Mouse (Mus musculus) hindbrain, embryonic 13.5 days (tissue): ENCODE results near the gene Pi4kb. TPM values are rescaled to one million over a fixed set of nuclear protein-coding genes. Genes with fewer than 3 reads are reported as not detected.

Experiments
- ATAC-seq: fragments of 200-750 bp; cut with Nextera tagmentation; 2 replicates; pipeline ENCODE4 v1.8.0; 2017; ENCODE audit warnings: moderate TSS enrichment; ENCODE audit not compliant: low FRiP score
- H3K27ac ChIP-seq: fragments of 300-500 bp; sonication (generic); 2 replicates; pipeline ENCODE4 v1.5.1; 2015; ENCODE audit warnings: inconsistent platforms, mild to moderate bottlenecking, moderate library complexity
- H3K27me3 ChIP-seq: fragments of 300-500 bp; sonication (generic); 2 replicates; pipeline ENCODE4 v1.6.1; 2015; ENCODE audit warnings: mild to moderate bottlenecking, inconsistent platforms
- H3K36me3 ChIP-seq: fragments of 300-500 bp; sonication (generic); 2 replicates; pipeline ENCODE4 v1.6.1; 2015; ENCODE audit warnings: mild to moderate bottlenecking, inconsistent platforms
- H3K4me1 ChIP-seq: fragments of 300-500 bp; sonication (generic); replicated peaks from 2 replicates; pipeline ENCODE4 v1.6.1; 2015; ENCODE audit warnings: inconsistent platforms
- H3K4me2 ChIP-seq: fragments of 300-500 bp; sonication (generic); 2 replicates; pipeline ENCODE4 v1.6.1; 2015; ENCODE audit warnings: inconsistent platforms, mild to moderate bottlenecking, moderate library complexity
- H3K4me3 ChIP-seq: fragments of 300-500 bp; sonication (generic); 2 replicates; pipeline ENCODE4 v1.5.1; 2015; ENCODE audit warnings: mild to moderate bottlenecking, inconsistent platforms
- H3K9ac ChIP-seq: fragments of 300-500 bp; sonication (generic); 2 replicates; pipeline ENCODE4 v1.6.1; 2015; ENCODE audit warnings: mild to moderate bottlenecking, inconsistent platforms
- H3K9me3 ChIP-seq: fragments of 300-500 bp; sonication (generic); 2 replicates; pipeline ENCODE4 v1.6.1; 2016; ENCODE audit warnings: inconsistent platforms
- WGBS: fragments of 180-500 bp; shearing (Covaris S2); methylation state at CpG from one replicate; pipeline ENCODE4 v1.1.7; 2015; 5-methylcytosine and 5-hydroxymethylcytosine counted together
- polyA plus RNA-seq: library from polyadenylated mRNA; unstranded; fragments of >200 nt; fragmentation: Nextera tagmentation; extraction: Ambion mirVana; gene quantifications from 2 replicates; pipeline ENCODE4 v1.2.1, GENCODE M21; 2015

Pi4kb gene
- polyA plus RNA-seq, 1 experiment from 2014 or later = 24.7 TPM

DNA sequence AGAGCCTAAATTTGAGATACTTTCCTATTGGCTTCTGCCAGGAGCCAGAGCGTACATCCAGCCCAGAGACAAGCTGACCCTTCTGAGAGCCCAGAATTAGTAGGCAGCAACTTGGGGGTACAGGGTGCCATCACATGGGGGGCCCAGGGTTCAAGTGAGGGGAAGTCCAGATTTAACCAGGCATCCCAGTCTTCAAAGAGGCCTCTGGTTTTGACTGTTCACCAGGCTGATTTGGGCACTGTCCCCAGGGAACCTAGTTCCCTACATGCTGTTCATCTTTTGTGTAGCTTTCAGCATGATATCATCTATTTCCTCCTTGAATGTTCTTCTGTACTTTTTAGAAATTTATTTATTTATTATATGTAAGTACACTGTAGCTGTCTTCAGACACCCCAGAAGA lies 9.5 kb upstream of the Pi4kb start:
- H3K9ac ChIP-seq = no peak overlapping the region
- no peak overlapping the region for H3K27ac ChIP-seq
- WGBS = 91% methylated on average over 1 of the region's 1 CpGs
- H3K4me1 ChIP-seq = 0 out of 2 replicates have a peak, but pooled peaks cover 2% of the 10 kb centered on the region
- H3K27me3 ChIP-seq = no peaks in the 10 kb centered on the region
- no peaks in the 10 kb centered on the region for H3K9me3 ChIP-seq
- H3K4me2 ChIP-seq = no peak overlapping the region
- H3K36me3 ChIP-seq = no peaks in the 10 kb centered on the region
- no peak for ATAC-seq
- no peak overlapping the region for H3K4me3 ChIP-seq

DNA sequence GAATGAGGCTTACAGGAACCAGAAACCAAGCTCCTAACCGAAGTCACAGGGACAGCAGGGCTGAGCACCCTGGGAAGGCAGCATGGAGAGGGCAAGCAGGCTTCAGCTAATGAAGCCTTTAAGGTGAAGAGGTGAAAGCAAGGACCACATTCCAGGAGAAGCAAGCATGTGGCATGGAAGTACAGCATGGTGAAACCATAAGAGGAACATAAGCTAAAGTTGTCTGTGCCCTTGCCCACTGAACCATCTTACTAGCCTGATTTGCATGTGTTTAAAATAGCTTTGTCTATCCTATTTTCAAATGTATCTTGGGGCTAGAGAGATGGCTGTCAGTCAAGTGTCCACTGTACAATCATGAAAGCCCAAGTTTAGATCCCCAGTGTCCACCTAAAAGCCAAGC lies 8.7 kb upstream of the Pi4kb start:
- ATAC-seq = no peak
- Histone ChIP-seq H3K4me2 (no peak overlapping the region), H3K27ac (no peak overlapping the region), H3K4me1 (no peaks in the 10 kb centered on the region), H3K27me3 (no peaks in the 10 kb centered on the region), H3K9me3 (no peaks in the 10 kb centered on the region), H3K4me3 (no peak overlapping the region), H3K9ac (no peak overlapping the region), H3K36me3 (no peaks in the 10 kb centered on the region)
- 85% methylated on average over 1 of the region's 1 CpGs for WGBS

DNA sequence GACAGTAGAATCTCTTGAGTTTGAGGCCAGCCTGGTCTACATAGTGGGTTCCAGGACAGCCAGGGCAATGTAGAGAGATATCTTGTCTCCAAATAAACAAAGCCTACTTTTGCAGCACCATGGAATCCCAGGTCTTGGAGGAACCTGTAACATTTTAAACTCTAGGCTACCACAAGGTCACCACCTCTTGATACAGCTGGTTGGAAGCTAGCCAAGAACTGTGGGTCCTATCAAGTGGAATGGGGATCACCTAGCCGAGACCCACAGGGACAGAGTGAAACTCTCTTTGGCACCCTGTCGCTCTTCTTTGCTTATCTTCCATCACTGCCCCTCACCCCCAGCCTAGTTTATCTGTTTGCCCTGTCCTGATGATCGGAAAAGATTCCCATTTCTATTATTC lies 2.0 kb upstream of the Pi4kb start:
- H3K36me3 ChIP-seq = peaks cover 8% of the 10 kb centered on the region
- H3K27me3 ChIP-seq = no peaks in the 10 kb centered on the region
- no peaks in the 10 kb centered on the region for H3K9me3 ChIP-seq
- no peak overlapping the region for H3K4me3 ChIP-seq
- H3K4me1 ChIP-seq = peaks cover 26% of the 10 kb centered on the region
- no peak overlapping the region for H3K9ac ChIP-seq
- 95% methylated on average over 3 of the region's 3 CpGs for WGBS
- H3K27ac ChIP-seq = no peak overlapping the region
- ATAC-seq = no peak
- no peak overlapping the region for H3K4me2 ChIP-seq

DNA sequence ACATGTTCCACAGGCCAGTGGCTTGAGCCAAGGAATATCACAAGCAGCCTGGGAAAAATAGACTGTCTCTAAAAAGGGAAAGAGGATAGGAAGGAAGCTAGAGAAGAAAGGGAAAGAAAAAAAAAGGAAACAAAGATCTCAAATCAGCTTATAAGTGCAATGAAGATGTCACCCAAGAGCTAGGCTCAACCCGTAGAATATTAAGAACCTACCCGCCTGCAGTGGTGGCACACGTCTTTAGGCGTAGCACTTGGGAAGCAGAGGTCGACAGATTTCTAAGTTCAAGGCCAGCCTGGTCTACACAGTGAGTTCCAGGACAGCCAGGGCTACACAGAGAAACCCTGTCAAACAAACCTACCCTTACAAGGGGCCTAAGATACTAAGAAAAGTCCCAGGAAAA lies 911 bp upstream of the Pi4kb start:
- no peak for ATAC-seq
- H3K9ac ChIP-seq = no peak overlapping the region
- no peak overlapping the region for H3K27ac ChIP-seq
- peaks cover 26% of the 10 kb centered on the region for H3K4me1 ChIP-seq
- H3K9me3 ChIP-seq = no peaks in the 10 kb centered on the region
- H3K36me3 ChIP-seq = peaks cover 13% of the 10 kb centered on the region
- H3K4me3 ChIP-seq = peak overlapping the region; percentile 72; the same call in 1 of the 2 replicates
- 85% methylated on average over 5 of the region's 5 CpGs for WGBS
- H3K27me3 ChIP-seq = no peaks in the 10 kb centered on the region
- peak overlapping the region; percentile 62 for H3K4me2 ChIP-seq

DNA sequence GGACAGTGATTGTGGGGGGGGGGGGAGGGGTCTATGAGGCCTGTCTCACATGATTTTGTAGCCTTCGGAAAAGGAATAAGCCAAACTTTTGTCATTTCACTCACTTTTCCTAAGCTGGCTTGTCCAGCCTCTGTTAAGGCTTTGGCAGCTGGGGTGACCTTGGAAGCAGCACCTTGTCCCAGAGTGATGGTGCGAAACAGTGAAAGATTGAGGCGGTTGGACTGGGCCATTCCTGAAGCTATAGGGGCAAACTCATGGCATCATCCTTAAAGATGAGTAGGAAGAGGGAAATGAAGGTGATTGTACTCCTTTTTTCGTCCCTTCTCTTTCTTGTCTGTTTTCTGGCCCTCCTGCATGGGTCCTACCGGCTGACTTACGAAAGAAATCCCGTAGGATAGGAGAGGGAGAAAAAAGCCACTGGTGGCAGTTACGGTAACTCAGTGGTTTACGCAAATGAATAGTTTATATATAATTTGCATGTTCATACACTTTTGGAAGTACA lies 454 bp upstream of the Pi4kb start:
- Histone ChIP-seq H3K4me1 (peaks cover 28% of the 10 kb centered on the region), H3K9ac (peak overlapping the region; percentile 93), H3K27me3 (no peaks in the 10 kb centered on the region), H3K36me3 (peaks cover 15% of the 10 kb centered on the region), H3K27ac (peak overlapping the region; percentile 92; the same call in 1 of the 2 replicates), H3K4me2 (peak overlapping the region; percentile 62), H3K9me3 (no peaks in the 10 kb centered on the region), H3K4me3 (peak overlapping the region; percentile 72)
- WGBS = 24% methylated on average over 9 of the region's 9 CpGs
- peak; percentile 37 for ATAC-seq

DNA sequence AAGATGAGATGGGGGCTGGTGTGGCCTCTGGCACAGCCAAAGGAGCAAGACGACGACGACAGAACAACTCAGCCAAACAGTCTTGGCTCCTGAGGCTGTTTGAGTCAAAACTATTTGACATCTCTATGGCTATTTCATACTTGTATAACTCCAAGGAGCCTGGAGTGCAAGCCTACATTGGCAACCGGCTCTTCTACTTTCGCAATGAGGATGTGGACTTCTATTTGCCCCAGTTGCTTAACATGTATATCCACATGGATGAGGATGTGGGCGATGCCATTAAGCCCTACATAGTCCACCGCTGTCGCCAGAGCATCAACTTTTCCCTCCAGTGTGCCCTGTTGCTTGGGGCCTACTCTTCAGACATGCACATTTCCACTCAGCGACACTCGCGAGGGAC lies 9.8 kb downstream of the Pi4kb start:
- Histone ChIP-seq H3K27ac (no peak overlapping the region), H3K4me1 (peaks cover 14% of the 10 kb centered on the region), H3K4me2 (no peak overlapping the region), H3K9ac (no peak overlapping the region), H3K27me3 (no peaks in the 10 kb centered on the region), H3K36me3 (peaks cover 80% of the 10 kb centered on the region), H3K4me3 (no peak overlapping the region), H3K9me3 (no peaks in the 10 kb centered on the region)
- ATAC-seq = no peak
- 90% methylated on average over 11 of the region's 11 CpGs for whole genome bisulfite sequencing

DNA sequence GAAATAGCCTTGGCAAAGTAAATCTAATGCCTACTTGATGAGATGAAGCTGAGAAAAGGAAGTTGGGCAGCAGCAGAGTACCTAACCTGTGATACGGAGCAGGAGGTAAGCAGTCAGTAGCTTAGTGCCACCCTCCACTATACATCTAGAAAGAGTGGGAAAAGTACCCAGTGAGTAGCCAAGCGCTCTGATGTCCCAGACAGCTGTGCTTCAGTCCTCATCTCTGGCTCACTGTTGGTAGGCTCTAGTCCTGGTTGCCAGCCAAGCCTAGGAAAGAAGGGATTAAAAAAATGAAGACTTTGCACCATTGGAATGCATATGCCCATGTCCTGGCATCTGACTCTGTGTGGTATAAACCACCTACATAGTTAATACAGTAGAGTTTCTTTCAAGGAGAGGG lies 11.0 kb downstream of the Pi4kb start:
- no peak for ATAC-seq
- peaks cover 79% of the 10 kb centered on the region for H3K36me3 ChIP-seq
- 94% methylated on average over 2 of the region's 2 CpGs for WGBS
- H3K4me3 ChIP-seq = no peak overlapping the region
- H3K4me2 ChIP-seq = no peak overlapping the region
- no peaks in the 10 kb centered on the region for H3K27me3 ChIP-seq
- peaks cover 19% of the 10 kb centered on the region for H3K4me1 ChIP-seq
- no peak overlapping the region for H3K9ac ChIP-seq
- no peaks in the 10 kb centered on the region for H3K9me3 ChIP-seq
- no peak overlapping the region for H3K27ac ChIP-seq

DNA sequence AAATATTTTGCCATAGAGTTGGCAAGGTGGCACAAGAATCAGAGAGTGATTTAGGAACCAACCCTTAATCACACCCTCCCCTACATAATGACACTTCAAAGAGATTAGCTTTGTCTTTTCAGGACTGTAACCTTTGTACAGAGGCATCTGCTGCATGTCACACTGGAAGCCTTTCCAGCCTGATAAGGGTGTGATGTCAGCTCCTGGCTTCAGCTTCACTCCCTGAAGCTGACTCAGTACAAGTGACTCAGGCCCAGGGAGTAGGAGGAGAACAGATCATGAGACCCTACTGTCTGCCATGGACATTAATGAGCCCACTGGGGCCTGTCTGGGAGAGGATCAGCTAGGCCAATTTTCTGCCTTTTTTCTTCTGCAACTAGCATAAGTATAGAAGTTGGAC lies 13.0 kb downstream of the Pi4kb start:
- peaks cover 19% of the 10 kb centered on the region for H3K4me1 ChIP-seq
- no peak for ATAC-seq
- no peak overlapping the region for H3K4me2 ChIP-seq
- H3K27me3 ChIP-seq = no peaks in the 10 kb centered on the region
- H3K9ac ChIP-seq = peak overlapping the region; percentile 5; the same call in 1 of the 2 replicates
- no peak overlapping the region for H3K4me3 ChIP-seq
- H3K9me3 ChIP-seq = no peaks in the 10 kb centered on the region
- H3K27ac ChIP-seq = no peak overlapping the region
- peaks cover 75% of the 10 kb centered on the region for H3K36me3 ChIP-seq

DNA sequence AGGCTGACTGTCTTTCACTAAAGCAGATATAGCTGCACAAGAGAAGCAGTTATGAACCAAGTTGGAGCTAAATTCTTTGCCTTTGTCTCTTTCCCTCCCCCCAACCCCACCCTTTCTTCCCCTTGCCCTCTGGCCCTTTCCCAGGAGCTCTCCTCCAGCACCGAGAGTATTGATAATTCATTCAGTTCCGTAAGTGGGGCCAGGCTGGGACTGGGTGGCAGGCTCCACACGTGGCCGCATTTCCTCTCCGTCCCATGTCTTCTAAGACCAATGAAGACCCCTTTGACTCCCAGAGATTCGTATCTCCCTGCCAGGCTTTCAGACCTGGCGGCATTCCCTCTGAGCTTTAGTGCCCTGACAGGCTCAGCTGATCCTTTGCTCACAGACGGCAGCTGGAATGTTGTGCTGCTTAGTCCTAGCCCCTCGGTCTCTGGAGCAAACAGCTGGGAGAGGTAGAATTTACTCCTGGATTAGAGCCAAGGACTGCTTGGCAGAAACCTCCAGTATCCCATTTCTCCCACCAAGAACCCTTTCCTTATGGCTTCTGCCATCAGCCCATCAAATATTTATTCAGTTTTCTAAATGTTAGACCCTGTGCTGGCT lies 14.7 kb downstream of the Pi4kb start:
- Histone ChIP-seq H3K9me3 (no peaks in the 10 kb centered on the region), H3K27me3 (no peaks in the 10 kb centered on the region), H3K9ac (peak overlapping the region; percentile 19; the same call in 1 of the 2 replicates), H3K4me3 (no peak overlapping the region), H3K36me3 (peaks cover 78% of the 10 kb centered on the region), H3K27ac (peak overlapping the region; percentile 61), H3K4me1 (peaks cover 19% of the 10 kb centered on the region), H3K4me2 (no peak overlapping the region)
- WGBS = 54% methylated on average over 9 of the region's 9 CpGs
- ATAC-seq = no peak

DNA sequence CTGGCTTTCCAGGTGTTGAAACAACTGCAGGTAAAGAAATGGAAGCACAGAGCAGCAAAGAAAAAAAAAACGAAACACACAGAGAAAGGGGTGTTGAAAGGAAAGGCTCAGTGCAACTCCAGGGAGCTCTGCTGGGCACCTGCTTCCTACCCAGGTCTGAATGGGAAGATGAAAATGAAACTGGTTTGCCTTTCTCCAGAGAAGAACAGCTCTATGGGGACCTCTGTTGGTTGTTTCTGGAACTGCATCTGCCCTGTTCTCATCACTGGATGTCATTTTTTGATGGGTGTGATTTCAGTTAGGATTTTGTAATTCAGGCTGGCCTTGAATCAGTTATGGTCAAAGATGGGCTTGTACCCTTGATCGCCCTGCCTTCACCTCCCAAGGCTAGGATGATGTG lies 22.4 kb downstream of the Pi4kb start:
- H3K4me3 ChIP-seq = no peak overlapping the region
- H3K4me2 ChIP-seq = no peak overlapping the region
- no peak overlapping the region for H3K27ac ChIP-seq
- no peak overlapping the region for H3K9ac ChIP-seq
- ATAC-seq = no peak
- H3K27me3 ChIP-seq = no peaks in the 10 kb centered on the region
- H3K4me1 ChIP-seq = no peaks in the 10 kb centered on the region
- 27% methylated on average over 2 of the region's 2 CpGs for WGBS
- peaks cover 90% of the 10 kb centered on the region for H3K36me3 ChIP-seq
- no peaks in the 10 kb centered on the region for H3K9me3 ChIP-seq

DNA sequence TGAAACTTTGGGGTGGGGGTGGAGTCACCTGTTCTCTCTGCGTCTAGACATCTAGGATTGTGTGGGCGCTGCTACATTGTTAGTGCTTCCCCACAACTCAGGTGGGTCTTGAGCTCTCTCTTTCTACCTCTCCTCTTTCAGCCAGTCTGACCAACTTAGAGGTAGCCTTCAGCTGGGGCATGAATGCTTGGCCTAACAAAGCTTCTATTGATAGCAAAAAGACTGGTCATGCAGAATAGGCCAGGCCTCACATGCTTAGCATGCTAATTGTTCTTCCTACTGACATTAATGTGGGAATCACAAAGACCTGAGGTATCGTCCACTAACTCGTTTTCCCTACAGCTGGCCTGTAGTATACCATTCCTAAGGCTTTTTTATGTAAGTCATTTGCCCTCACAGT lies 28.0 kb downstream of the Pi4kb start:
- Histone ChIP-seq H3K27ac (0 out of 2 replicates have a peak overlapping the region, but pooled peaks have one; percentile 25), H3K9me3 (no peaks in the 10 kb centered on the region), H3K4me1 (0 out of 2 replicates have a peak, but pooled peaks cover 4% of the 10 kb centered on the region), H3K36me3 (peaks cover 94% of the 10 kb centered on the region), H3K9ac (no peak overlapping the region), H3K27me3 (no peaks in the 10 kb centered on the region), H3K4me3 (no peak overlapping the region), H3K4me2 (no peak overlapping the region)
- ATAC-seq = peak; percentile 47; the same call in 1 of the 2 replicates
- 57% methylated on average over 4 of the region's 4 CpGs for WGBS

DNA sequence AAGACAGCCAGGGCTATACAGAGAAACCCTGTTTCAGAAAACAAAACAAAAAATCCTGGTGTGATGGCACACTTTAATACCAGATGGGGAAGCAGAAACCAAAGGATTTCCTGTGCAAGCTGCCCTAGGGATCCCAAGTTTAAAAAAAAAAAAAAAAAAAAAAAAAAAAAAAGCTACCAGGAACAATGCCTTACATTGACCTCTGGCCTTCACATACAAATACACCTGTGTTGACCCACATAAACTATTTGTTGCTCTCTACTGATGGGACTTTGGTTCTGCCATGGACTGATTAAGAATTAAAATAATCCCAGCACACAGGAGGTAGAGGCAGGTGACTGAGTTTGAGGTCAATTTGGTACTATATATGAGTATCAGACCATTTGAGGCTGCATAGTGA lies 28.7 kb downstream of the Pi4kb start:
- Histone ChIP-seq H3K4me3 (no peak overlapping the region), H3K9me3 (no peaks in the 10 kb centered on the region), H3K9ac (no peak overlapping the region), H3K27ac (no peak overlapping the region), H3K27me3 (no peaks in the 10 kb centered on the region), H3K4me2 (no peak overlapping the region), H3K4me1 (0 out of 2 replicates have a peak, but pooled peaks cover 4% of the 10 kb centered on the region), H3K36me3 (peaks cover 94% of the 10 kb centered on the region)
- ATAC-seq = no peak

DNA sequence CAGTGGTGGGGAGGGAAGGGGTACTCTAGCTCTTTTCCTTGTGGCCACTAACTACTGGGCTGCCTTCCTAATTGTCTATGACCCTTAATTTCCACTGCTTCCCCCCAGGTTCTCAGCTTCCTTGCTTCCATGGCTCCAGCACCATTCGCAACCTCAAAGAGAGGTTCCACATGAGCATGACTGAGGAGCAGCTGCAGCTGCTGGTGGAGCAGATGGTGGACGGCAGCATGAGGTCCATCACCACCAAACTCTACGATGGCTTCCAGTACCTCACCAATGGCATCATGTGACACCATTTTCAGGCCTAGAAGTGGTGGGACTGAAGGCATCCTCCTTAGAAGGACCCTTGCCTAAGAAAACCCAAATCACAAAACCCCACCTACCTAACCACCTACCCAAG lies 31.1 kb downstream of the Pi4kb start:
- 0 out of 2 replicates have a peak, but pooled peaks cover 8% of the 10 kb centered on the region for H3K4me1 ChIP-seq
- H3K9me3 ChIP-seq = no peaks in the 10 kb centered on the region
- H3K4me2 ChIP-seq = no peak overlapping the region
- peaks cover 95% of the 10 kb centered on the region for H3K36me3 ChIP-seq
- no peak overlapping the region for H3K4me3 ChIP-seq
- H3K27ac ChIP-seq = no peak overlapping the region
- no peaks in the 10 kb centered on the region for H3K27me3 ChIP-seq
- ATAC-seq = no peak
- H3K9ac ChIP-seq = no peak overlapping the region
- 96% methylated on average over 3 of the region's 3 CpGs for WGBS
